Mouse (Mus musculus): ENCODE measurements at regions not wholly inside any gene's neighbourhood (a gene's known extent, or its start where the extent isn't known, plus 50 kb on each side); places are given as distances from the start of the nearest gene placed in this dataset.

GRCm38 (mm10) chr7:121589088-121589605 lies 117.9 kb downstream of the Usp31 start:
- Histone ChIP-seq H3K4me1 (ENCODE audit: control insufficient read depth, insufficient read depth, low read length) (no peaks in the 10 kb centered on the region), H3K27ac (replicated peaks; ENCODE audit: insufficient read depth, low read depth, low read length) (no peak overlapping the region), H3K79me2 (ENCODE audit: control insufficient read depth, insufficient read depth, low read length) (no peaks in the 10 kb centered on the region), H3K9ac (ENCODE audit: low read depth, low read length) (no peak overlapping the region), H3K27me3 (ENCODE audit: control insufficient read depth, insufficient read depth, low read length) (no peaks in the 10 kb centered on the region), H3K4me3 (ENCODE audit: insufficient read depth, low read depth, low read length) (no peak overlapping the region), H3K36me3 (ENCODE audit: control insufficient read depth, insufficient read depth, low read length) (no peaks in the 10 kb centered on the region)
- no peak for DNase-seq (ENCODE audit: extremely low read depth, low read depth, low spot score)
- WGBS: 81% methylated on average over 11 of the region's 11 CpGs
- TF ChIP-seq POLR2A (IDR thresholded peaks at IDR 0.05; ENCODE audit: extremely low read depth, insufficient read depth, low read length): no peak
- TF ChIP-seq CTCF (IDR thresholded peaks at IDR 0.05; ENCODE audit: low read depth, low read length): no peak

- no peaks in the 10 kb centered on the region for H3K4me1 ChIP-seq (ENCODE audit: control insufficient read depth, insufficient read depth, low read length)
- no peak for DNase-seq (ENCODE audit: extremely low read depth, low read depth, low spot score)
- WGBS: 53% methylated on average over 2 of the region's 2 CpGs
These were observed 119.3 kb downstream of the Usp31 start for GRCm38 (mm10) chr7:121587713-121588112.

GRCm38 (mm10) chr7:121585721-121586120 lies 121.3 kb downstream of the Usp31 start:
- TF ChIP-seq POLR2A (IDR thresholded peaks at IDR 0.05; ENCODE audit: extremely low read depth, insufficient read depth, low read length) (no peak), CTCF (IDR thresholded peaks at IDR 0.05; ENCODE audit: low read depth, low read length) (no peak)
- Histone ChIP-seq H3K27ac (replicated peaks; ENCODE audit: insufficient read depth, low read depth, low read length) (no peak overlapping the region), H3K27me3 (ENCODE audit: control insufficient read depth, insufficient read depth, low read length) (no peaks in the 10 kb centered on the region), H3K9ac (ENCODE audit: low read depth, low read length) (no peak overlapping the region), H3K36me3 (ENCODE audit: control insufficient read depth, insufficient read depth, low read length) (no peaks in the 10 kb centered on the region), H3K79me2 (ENCODE audit: control insufficient read depth, insufficient read depth, low read length) (no peaks in the 10 kb centered on the region), H3K4me1 (ENCODE audit: control insufficient read depth, insufficient read depth, low read length) (no peaks in the 10 kb centered on the region), H3K4me3 (ENCODE audit: insufficient read depth, low read depth, low read length) (no peak overlapping the region)
- DNase-seq (ENCODE audit: extremely low read depth, low read depth, low spot score): no peak
- 81% methylated on average over 10 of the region's 10 CpGs for WGBS

More at GRCm38 (mm10) chr7:121587713-121588112, 119.3 kb downstream of the Usp31 start:
- Histone ChIP-seq H3K36me3 (ENCODE audit: control insufficient read depth, insufficient read depth, low read length) (no peaks in the 10 kb centered on the region), H3K4me3 (ENCODE audit: insufficient read depth, low read depth, low read length) (no peak overlapping the region), H3K27ac (replicated peaks; ENCODE audit: insufficient read depth, low read depth, low read length) (no peak overlapping the region), H3K79me2 (ENCODE audit: control insufficient read depth, insufficient read depth, low read length) (no peaks in the 10 kb centered on the region), H3K9ac (ENCODE audit: low read depth, low read length) (no peak overlapping the region), H3K27me3 (ENCODE audit: control insufficient read depth, insufficient read depth, low read length) (no peaks in the 10 kb centered on the region)
- TF ChIP-seq CTCF (IDR thresholded peaks at IDR 0.05; ENCODE audit: low read depth, low read length) (no peak), POLR2A (IDR thresholded peaks at IDR 0.05; ENCODE audit: extremely low read depth, insufficient read depth, low read length) (no peak)

GRCm38 (mm10) chr7:121579497-121579896 lies 127.6 kb downstream of the Usp31 start:
- TF ChIP-seq POLR2A (IDR thresholded peaks at IDR 0.05; ENCODE audit: extremely low read depth, insufficient read depth, low read length): no peak
- no peaks in the 10 kb centered on the region for H3K36me3 ChIP-seq (ENCODE audit: control insufficient read depth, insufficient read depth, low read length)
- no peak for DNase-seq (ENCODE audit: extremely low read depth, low read depth, low spot score)
- no peaks in the 10 kb centered on the region for H3K4me1 ChIP-seq (ENCODE audit: control insufficient read depth, insufficient read depth, low read length)
- no peak overlapping the region for H3K4me3 ChIP-seq (ENCODE audit: insufficient read depth, low read depth, low read length)
- WGBS: 63% methylated on average over 4 of the region's 4 CpGs
- no peaks in the 10 kb centered on the region for H3K27me3 ChIP-seq (ENCODE audit: control insufficient read depth, insufficient read depth, low read length)
- no peaks in the 10 kb centered on the region for H3K79me2 ChIP-seq (ENCODE audit: control insufficient read depth, insufficient read depth, low read length)
- no peak overlapping the region for H3K27ac ChIP-seq (replicated peaks; ENCODE audit: insufficient read depth, low read depth, low read length)
- no peak overlapping the region for H3K9ac ChIP-seq (ENCODE audit: low read depth, low read length)

- H3K9ac ChIP-seq (ENCODE audit: low read depth, low read length): no peak overlapping the region
- no peak for DNase-seq (ENCODE audit: extremely low read depth, low read depth, low spot score)
- H3K36me3 ChIP-seq (ENCODE audit: control insufficient read depth, insufficient read depth, low read length): no peaks in the 10 kb centered on the region
- H3K4me1 ChIP-seq (ENCODE audit: control insufficient read depth, insufficient read depth, low read length): no peaks in the 10 kb centered on the region
- H3K27me3 ChIP-seq (ENCODE audit: control insufficient read depth, insufficient read depth, low read length): no peaks in the 10 kb centered on the region
- no peak overlapping the region for H3K4me3 ChIP-seq (ENCODE audit: insufficient read depth, low read depth, low read length)
- no peak overlapping the region for H3K27ac ChIP-seq (replicated peaks; ENCODE audit: insufficient read depth, low read depth, low read length)
- no peaks in the 10 kb centered on the region for H3K79me2 ChIP-seq (ENCODE audit: control insufficient read depth, insufficient read depth, low read length)
- 82% methylated on average over 5 of the region's 5 CpGs for WGBS
- no peak for TF ChIP-seq CTCF (IDR thresholded peaks at IDR 0.05; ENCODE audit: low read depth, low read length)
- TF ChIP-seq POLR2A (IDR thresholded peaks at IDR 0.05; ENCODE audit: extremely low read depth, insufficient read depth, low read length): no peak
These were observed 134.2 kb downstream of the Usp31 start for GRCm38 (mm10) chr7:121572681-121573335.

- WGBS: 75% methylated on average over 3 of the region's 3 CpGs
- DNase-seq (ENCODE audit: extremely low read depth, low read depth, low spot score): no peak
- TF ChIP-seq POLR2A (IDR thresholded peaks at IDR 0.05; ENCODE audit: extremely low read depth, insufficient read depth, low read length): no peak
- TF ChIP-seq CTCF (IDR thresholded peaks at IDR 0.05; ENCODE audit: low read depth, low read length): no peak
These were observed 135.3 kb downstream of the Usp31 start for GRCm38 (mm10) chr7:121571741-121572140.

More at GRCm38 (mm10) chr7:121571741-121572140, 135.3 kb downstream of the Usp31 start:
- H3K27me3 ChIP-seq (ENCODE audit: control insufficient read depth, insufficient read depth, low read length): no peaks in the 10 kb centered on the region
- no peaks in the 10 kb centered on the region for H3K79me2 ChIP-seq (ENCODE audit: control insufficient read depth, insufficient read depth, low read length)
- no peak overlapping the region for H3K9ac ChIP-seq (ENCODE audit: low read depth, low read length)
- no peak overlapping the region for H3K27ac ChIP-seq (replicated peaks; ENCODE audit: insufficient read depth, low read depth, low read length)
- no peaks in the 10 kb centered on the region for H3K4me1 ChIP-seq (ENCODE audit: control insufficient read depth, insufficient read depth, low read length)
- no peaks in the 10 kb centered on the region for H3K36me3 ChIP-seq (ENCODE audit: control insufficient read depth, insufficient read depth, low read length)
- no peak overlapping the region for H3K4me3 ChIP-seq (ENCODE audit: insufficient read depth, low read depth, low read length)
